Mouse (Mus musculus) myocyte (in vitro differentiated cells): ENCODE measurements around the gene Utf1.

Experiments used
- TCF12 ChIP-seq: IDR thresholded peaks from one replicate; pipeline ENCODE4 v1.6.1; 2011; ENCODE audit warnings: mild to moderate bottlenecking, control low read depth; ENCODE audit not compliant: poor library complexity, insufficient read depth, severe bottlenecking
- USF1 ChIP-seq: IDR thresholded peaks from one replicate; pipeline ENCODE4 v1.6.1; 2011; ENCODE audit warnings: low read depth, mild to moderate bottlenecking, control low read depth, moderate library complexity

- no peak for TF ChIP-seq TCF12
- no peak for TF ChIP-seq USF1
Measured at GRCm38 (mm10) chr7:139944291-139945240, 977 bp downstream of the Utf1 start.
